Mouse (Mus musculus): ENCODE measurements at regions not wholly inside any gene's neighbourhood (a gene's known extent, or its start where the extent isn't known, plus 50 kb on each side); places are given as distances from the start of the nearest gene placed in this dataset.
A peak's percentile ranks its signal among the peaks of the same experiment; 100 is the strongest.
"Not testable (repeated sequence)": the region's sequence is repeated elsewhere in the genome, so short reads cannot be mapped to it uniquely, and the experiment has no call there.

- not testable (repeated sequence) for DNase-seq (ENCODE audit: low spot score)
These were observed 126.3 kb upstream of the Thpo start for GRCm38 (mm10) chr16:20860606-20861005.

- no peak for DNase-seq (ENCODE audit: low spot score)
These were observed 120.4 kb upstream of the Thpo start for GRCm38 (mm10) chr16:20854696-20855213.

- no peak for DNase-seq (ENCODE audit: low spot score)
These were observed 103.8 kb upstream of the Thpo start for GRCm38 (mm10) chr16:20838151-20838550.

GRCm38 (mm10) chr16:20836866-20837265 lies 102.6 kb upstream of the Thpo start:
- no peak for DNase-seq (ENCODE audit: low spot score)

GRCm38 (mm10) chr16:20833838-20834237 lies 99.5 kb upstream of the Thpo start:
- not testable (repeated sequence) for DNase-seq (ENCODE audit: low spot score)

- no peak for DNase-seq (ENCODE audit: low spot score)
These were observed 99.0 kb upstream of the Thpo start for GRCm38 (mm10) chr16:20833301-20833700.

- DNase-seq (ENCODE audit: low spot score): no peak
These were observed 95.6 kb upstream of the Thpo start for GRCm38 (mm10) chr16:20829732-20830435.

- DNase-seq (ENCODE audit: low spot score): no peak
These were observed 94.9 kb upstream of the Thpo start for GRCm38 (mm10) chr16:20828996-20829731.

- DNase-seq (ENCODE audit: low spot score): no peak
These were observed 89.9 kb upstream of the Thpo start for GRCm38 (mm10) chr16:20824226-20824625.

- DNase-seq (ENCODE audit: low spot score): no peak
These were observed 86.6 kb upstream of the Thpo start for GRCm38 (mm10) chr16:20820939-20821338.

- no peak for DNase-seq (ENCODE audit: low spot score)
These were observed 85.3 kb upstream of the Thpo start for GRCm38 (mm10) chr16:20819568-20819967.

- no peak for DNase-seq (ENCODE audit: low spot score)
These were observed 84.4 kb upstream of the Thpo start for GRCm38 (mm10) chr16:20818711-20819189.

GRCm38 (mm10) chr16:20814976-20815375 lies 80.7 kb upstream of the Thpo start:
- no peak for DNase-seq (ENCODE audit: low spot score)

GRCm38 (mm10) chr16:20814240-20814639 lies 79.9 kb upstream of the Thpo start:
- DNase-seq (ENCODE audit: low spot score): no peak

- not testable (repeated sequence) for DNase-seq (ENCODE audit: low spot score)
These were observed 77.7 kb upstream of the Thpo start for GRCm38 (mm10) chr16:20812025-20812424.

GRCm38 (mm10) chr16:20810322-20810721 lies 76.0 kb upstream of the Thpo start:
- no peak for DNase-seq (ENCODE audit: low spot score)

GRCm38 (mm10) chr16:20808263-20808662 lies 74.0 kb upstream of the Thpo start:
- DNase-seq (ENCODE audit: low spot score): no peak

- no peak for DNase-seq (ENCODE audit: low spot score)
These were observed 72.4 kb upstream of the Thpo start for GRCm38 (mm10) chr16:20806739-20807138.

GRCm38 (mm10) chr16:20805793-20806192 lies 71.5 kb upstream of the Thpo start:
- no peak for DNase-seq (ENCODE audit: low spot score)

GRCm38 (mm10) chr16:20805086-20805485 lies 70.8 kb upstream of the Thpo start:
- no peak for DNase-seq (ENCODE audit: low spot score)

- peak; percentile 74 for DNase-seq (ENCODE audit: low spot score)
These were observed 70.3 kb upstream of the Thpo start for GRCm38 (mm10) chr16:20804601-20805017.

- DNase-seq (ENCODE audit: low spot score): peak; percentile 36
These were observed 69.1 kb upstream of the Thpo start for GRCm38 (mm10) chr16:20803278-20803930.

- DNase-seq (ENCODE audit: low spot score): no peak
These were observed 68.4 kb upstream of the Thpo start for GRCm38 (mm10) chr16:20802724-20803123.

Data from adipocyte (in vitro differentiated cells).